Mouse (Mus musculus): ENCODE measurements around the gene 6430571L13Rik.

6430571L13Rik gene

GRCm38 (mm10) chr9:107384396-107384795 lies 44.0 kb downstream of the 6430571L13Rik start:
- DNase-seq (ENCODE audit: low spot score), result no peak

GRCm38 (mm10) chr9:107386722-107387121 lies 46.3 kb downstream of the 6430571L13Rik start:
- DNase-seq (ENCODE audit: low spot score), result no peak

DNA sequence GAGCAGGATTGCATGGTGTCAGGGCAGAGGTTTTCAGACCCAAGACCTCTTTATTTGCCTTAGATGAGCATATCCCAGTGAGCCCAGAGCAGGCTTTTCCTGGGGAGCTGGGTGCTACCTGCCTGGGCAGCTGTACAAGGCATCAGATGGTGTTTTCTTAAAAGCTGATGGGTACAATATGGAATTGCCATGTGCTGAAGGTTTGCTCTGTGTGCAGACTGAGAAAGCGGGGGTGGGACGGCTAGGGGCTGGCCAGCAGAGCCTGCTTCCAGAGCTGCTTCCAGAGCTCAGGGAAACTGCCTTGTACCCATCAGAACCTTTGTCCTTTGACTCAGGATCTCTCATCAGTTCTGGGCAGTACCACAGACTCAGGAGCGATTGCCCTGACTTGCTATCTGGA lies 47.3 kb downstream of the 6430571L13Rik start:
- DNase-seq (ENCODE audit: low spot score), result no peak

- DNase-seq (ENCODE audit: low spot score), result no peak
Observed at GRCm38 (mm10) chr9:107388263-107388662, 47.9 kb downstream of the 6430571L13Rik start.

DNA sequence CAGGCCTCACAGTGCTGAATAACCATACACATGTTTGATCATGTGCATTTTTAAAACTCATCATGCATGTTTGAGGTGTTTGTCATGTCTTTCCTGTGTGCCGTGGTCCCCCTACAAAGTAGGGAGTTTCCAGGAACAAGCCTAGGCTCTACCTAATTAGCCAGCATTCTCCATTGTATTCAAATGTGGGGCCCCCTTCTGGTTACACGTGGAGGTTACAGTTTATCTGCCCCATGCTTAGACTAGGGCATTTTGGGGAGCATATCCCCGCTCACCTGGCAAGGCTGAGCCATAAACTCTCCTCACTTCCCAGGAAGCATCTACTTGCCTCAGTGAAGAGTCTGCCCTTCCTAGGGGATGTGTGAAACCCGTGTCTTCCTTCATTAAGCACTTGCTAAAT lies 56.0 kb downstream of the 6430571L13Rik start:
- DNase-seq (ENCODE audit: low spot score), result no peak

- no peak for DNase-seq (ENCODE audit: low spot score)
Observed at GRCm38 (mm10) chr9:107398968-107399367, 58.6 kb downstream of the 6430571L13Rik start.

DNA sequence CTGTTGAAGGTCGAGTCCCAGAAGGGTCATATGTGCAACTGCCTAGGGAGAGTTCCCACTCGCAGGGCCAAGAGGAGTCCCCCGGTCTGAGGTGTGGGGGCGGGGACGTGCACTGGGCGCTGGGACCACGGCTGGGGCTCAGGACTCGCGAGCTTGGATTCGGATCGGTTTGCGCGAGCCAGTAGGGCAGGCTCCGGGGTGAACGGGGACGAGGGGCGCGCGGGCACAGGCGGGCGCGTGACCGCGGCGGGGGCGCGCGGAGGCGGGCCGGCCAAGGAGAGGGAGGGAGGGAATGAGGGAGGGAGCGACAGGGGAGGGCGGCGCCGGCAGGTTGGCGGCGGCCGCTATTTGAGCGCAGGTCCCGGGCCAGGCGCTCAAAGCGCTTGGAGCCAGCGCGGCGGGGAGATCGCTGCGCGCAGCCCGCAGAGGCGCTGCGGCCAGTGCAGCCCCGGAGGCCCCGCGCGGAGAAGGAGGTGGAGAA lies 59.1 kb downstream of the 6430571L13Rik start, which contains the start of gene Cacna2d2:
Gene Cacna2d2 (plus strand): TSS at position 122 of the 481 bp plus-strand sequence.
- no peak for DNase-seq (ENCODE audit: low spot score)

DNA sequence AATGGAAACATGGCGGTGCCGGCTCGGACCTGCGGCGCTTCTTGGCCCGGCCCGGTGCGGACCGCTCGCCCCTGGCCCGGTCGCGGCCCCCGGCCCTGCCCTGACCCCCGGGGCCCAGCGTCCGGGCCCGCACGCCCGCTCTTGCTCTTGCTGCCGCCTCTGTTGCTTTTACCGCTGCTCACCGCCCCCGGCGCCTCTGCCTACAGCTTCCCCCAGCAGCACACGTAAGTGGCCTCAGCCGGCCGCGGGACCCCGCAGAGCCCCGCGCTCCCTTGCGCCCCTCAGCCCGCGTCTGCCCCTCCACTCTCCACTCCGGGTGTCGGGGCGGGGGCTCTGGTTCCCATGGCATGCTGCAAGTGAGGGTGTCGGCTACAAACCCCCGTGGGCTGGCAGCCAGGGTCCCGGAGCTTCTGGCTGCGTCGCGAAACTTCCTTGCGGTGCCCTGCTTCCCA lies 59.7 kb downstream of the 6430571L13Rik start:
- no peak for DNase-seq (ENCODE audit: low spot score)

DNA sequence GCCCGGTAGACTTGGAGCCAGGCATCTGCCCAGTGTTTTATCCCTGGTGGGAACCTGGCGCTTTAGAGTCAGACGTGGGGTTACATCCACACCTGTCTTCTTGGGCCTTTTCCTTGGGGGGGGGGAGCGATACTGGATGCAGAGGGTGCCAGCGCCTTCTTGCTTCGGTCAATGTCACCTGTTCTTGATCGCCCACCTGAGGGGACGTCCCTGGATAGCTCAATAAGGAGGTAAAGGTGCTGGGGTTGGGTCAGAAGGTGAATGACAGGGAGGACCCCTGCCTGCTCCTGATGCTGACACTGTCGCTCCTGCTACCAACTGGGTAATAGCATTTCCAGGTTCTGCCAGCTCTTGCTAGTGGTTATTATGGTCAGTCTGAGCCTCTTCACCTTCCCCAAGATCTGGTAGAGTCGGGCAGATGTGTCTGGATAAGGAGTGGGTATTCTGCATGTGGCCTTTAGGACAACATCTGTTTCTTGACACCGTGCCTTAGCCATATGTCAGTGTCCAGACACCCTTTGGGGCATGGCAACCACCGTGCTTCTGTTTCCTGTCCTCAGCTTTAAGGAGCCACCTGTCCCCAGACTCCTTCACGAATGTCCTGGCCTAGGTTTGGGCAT lies 60.4 kb downstream of the 6430571L13Rik start:
- DNase-seq (ENCODE audit: low spot score), result no peak
